Mouse (Mus musculus): Measurements from ENCODE around the gene Zfp106.

DNA sequence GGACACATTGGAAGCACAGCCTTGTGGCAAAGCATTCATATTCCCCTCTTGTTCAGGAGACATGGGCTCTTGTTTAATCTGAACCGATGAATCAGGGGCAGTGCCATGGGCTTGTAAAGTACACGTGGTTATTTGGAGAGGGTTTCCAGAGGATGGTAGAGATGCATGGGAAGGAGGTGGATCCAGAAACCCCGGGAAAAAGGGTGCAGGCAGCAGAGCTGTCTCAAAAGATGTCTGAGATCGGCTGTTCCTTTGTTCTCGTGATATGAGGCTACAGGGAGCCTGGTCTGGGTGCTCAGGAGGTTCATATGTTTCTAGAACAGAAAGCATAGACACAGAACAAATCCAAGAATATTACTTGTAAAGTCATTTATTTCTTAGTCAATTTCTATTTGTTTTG is 36.9 kb downstream of the Zfp106 start:
- TF ChIP-seq CTCF (IDR thresholded peaks at IDR 0.05; ENCODE audit: low read depth), result no peak
- TF ChIP-seq EP300 (IDR thresholded peaks at IDR 0.05; ENCODE audit: low read depth), result no peak

Measured in heart, postnatal 0 days (tissue).